Mouse (Mus musculus) neural tube, embryonic 13.5 days (tissue): ENCODE measurements around the gene Otulin. TPM values are rescaled to one million over a fixed set of nuclear protein-coding genes. Genes with fewer than 3 reads are reported as not detected.

Source experiments
- ATAC-seq: fragments of 200-750 bp; cut with Nextera tagmentation; 2 replicates; pipeline ENCODE4 v1.8.0; 2017; ENCODE audit warnings: low read depth, mild to moderate bottlenecking, moderate TSS enrichment, moderate library complexity
- H3K27ac ChIP-seq: fragments of 300-500 bp; sonication (generic); replicated peaks from 2 replicates; pipeline ENCODE4 v1.5.1; 2015; ENCODE audit warnings: moderate library complexity, mild to moderate bottlenecking, inconsistent platforms
- H3K27me3 ChIP-seq: fragments of 300-500 bp; sonication (generic); 2 replicates; pipeline ENCODE4 v1.6.1; 2015; ENCODE audit warnings: mild to moderate bottlenecking, inconsistent platforms
- H3K36me3 ChIP-seq: fragments of 300-500 bp; sonication (generic); 2 replicates; pipeline ENCODE4 v1.6.1; 2015; ENCODE audit warnings: mild to moderate bottlenecking, inconsistent platforms
- H3K4me1 ChIP-seq: fragments of 300-500 bp; sonication (generic); replicated peaks from 2 replicates; pipeline ENCODE4 v1.6.1; 2015; ENCODE audit warnings: inconsistent platforms
- H3K4me2 ChIP-seq: fragments of 300-500 bp; sonication (generic); 2 replicates; pipeline ENCODE4 v1.6.1; 2015; ENCODE audit warnings: inconsistent platforms, mild to moderate bottlenecking, moderate library complexity
- H3K4me3 ChIP-seq: fragments of 300-500 bp; sonication (generic); 2 replicates; pipeline ENCODE4 v1.5.1; 2015; ENCODE audit warnings: mild to moderate bottlenecking, inconsistent platforms
- H3K9ac ChIP-seq: fragments of 300-500 bp; sonication (generic); 2 replicates; pipeline ENCODE4 v1.6.1; 2015; ENCODE audit warnings: moderate library complexity, mild to moderate bottlenecking, inconsistent platforms
- H3K9me3 ChIP-seq: fragments of 300-500 bp; sonication (generic); 2 replicates; pipeline ENCODE4 v1.6.1; 2016; ENCODE audit warnings: inconsistent platforms
- WGBS: fragments of 180-500 bp; shearing (Covaris S2); methylation state at CpG from one replicate; pipeline ENCODE4 v1.1.7; 2015; 5-methylcytosine and 5-hydroxymethylcytosine counted together
- polyA plus RNA-seq: library from polyadenylated mRNA; unstranded; fragments of >200 nt; fragmentation: Nextera tagmentation; extraction: Ambion mirVana; gene quantifications from 2 replicates; pipeline ENCODE4 v1.2.1, GENCODE M21; 2015

Gene Otulin
- polyA plus RNA-seq, 1 experiment from 2014 or later, result 31.7 TPM

DNA sequence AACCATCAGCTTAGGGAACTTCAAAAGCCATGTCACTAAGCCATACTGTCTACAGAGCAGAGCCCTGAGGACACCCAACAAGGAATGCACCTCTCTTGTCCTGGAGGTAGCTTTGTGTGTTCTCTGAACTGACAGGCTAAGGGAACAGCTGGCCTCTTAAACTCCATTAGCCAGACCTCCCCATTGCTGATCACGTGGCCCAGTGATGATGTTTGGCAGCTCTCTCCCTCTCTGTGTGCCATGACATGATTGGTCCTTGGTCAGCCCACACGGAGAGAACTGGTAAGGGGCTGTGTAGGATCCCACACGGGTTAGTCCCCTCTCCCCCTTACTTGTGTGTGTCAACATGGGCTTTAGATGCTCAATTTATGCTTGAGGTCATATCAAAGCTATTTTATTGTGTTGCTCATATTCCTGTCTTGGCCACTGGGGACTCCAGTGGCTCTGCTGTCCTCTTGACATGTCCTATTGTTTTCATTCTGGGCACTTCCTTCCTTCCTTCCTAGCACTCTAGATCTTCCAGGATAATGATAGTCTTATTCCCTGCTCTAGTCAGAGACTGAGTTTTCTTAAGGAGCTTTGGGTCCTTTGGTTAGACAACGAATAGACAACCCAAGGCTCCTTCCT, 44.9 kb downstream of the Otulin start:
- Histone ChIP-seq H3K27ac (no peak overlapping the region), H3K36me3 (peaks cover 32% of the 10 kb centered on the region), H3K4me3 (no peak overlapping the region), H3K27me3 (no peaks in the 10 kb centered on the region), H3K9me3 (no peaks in the 10 kb centered on the region), H3K4me2 (no peak overlapping the region), H3K9ac (no peak overlapping the region), H3K4me1 (peaks cover 14% of the 10 kb centered on the region)
- no peak for ATAC-seq
- WGBS, result 79% methylated on average over 4 of the region's 4 CpGs

DNA sequence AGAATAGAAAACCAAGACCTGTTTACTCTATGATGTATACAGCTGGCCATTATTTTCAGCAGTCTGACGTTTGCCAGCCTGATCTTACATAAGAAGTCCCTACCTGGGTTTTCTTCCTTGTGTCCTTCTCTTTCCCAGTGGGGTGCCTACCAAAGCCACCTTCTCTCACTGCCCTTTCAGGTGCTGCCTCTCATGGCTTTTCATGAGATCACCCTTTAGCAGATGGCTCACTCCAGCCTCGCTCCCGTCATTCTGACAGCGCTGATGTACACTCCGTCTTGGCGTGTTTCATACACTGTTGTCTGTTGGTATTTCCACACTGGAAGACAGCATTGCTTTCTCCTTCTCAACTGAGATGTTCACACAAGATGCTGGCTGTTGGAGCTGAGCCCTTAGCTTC, 46.9 kb downstream of the Otulin start:
- no peaks in the 10 kb centered on the region for H3K9me3 ChIP-seq
- ATAC-seq, result no peak
- no peak overlapping the region for H3K4me3 ChIP-seq
- no peak overlapping the region for H3K27ac ChIP-seq
- H3K9ac ChIP-seq, result no peak overlapping the region
- no peak overlapping the region for H3K4me2 ChIP-seq
- H3K27me3 ChIP-seq, result no peaks in the 10 kb centered on the region
- WGBS, result 97% methylated on average over 6 of the region's 6 CpGs
- H3K4me1 ChIP-seq, result peaks cover 14% of the 10 kb centered on the region
- peaks cover 16% of the 10 kb centered on the region for H3K36me3 ChIP-seq

DNA sequence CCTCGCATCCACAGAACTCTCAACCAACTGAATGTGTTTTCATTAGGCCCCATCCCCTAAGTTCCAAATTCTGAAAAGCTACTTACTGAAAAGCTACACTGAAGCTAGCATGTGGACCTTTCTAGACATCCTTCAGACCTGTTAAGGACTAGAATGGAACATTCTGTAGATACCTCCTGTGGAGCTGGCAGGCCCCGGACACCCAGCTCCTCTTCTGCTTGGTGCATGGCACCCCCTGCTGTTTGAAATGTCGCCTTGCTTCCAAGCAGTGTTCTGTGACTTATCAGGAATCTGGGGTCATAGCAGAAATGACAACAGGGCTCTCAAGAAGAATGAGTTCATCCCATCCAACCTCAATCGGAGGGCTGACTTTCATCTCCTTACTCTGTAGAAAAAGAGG, 47.5 kb downstream of the Otulin start:
- H3K4me1 ChIP-seq, result peaks cover 14% of the 10 kb centered on the region
- H3K27ac ChIP-seq, result no peak overlapping the region
- H3K36me3 ChIP-seq, result peaks cover 19% of the 10 kb centered on the region
- H3K4me2 ChIP-seq, result no peak overlapping the region
- H3K9me3 ChIP-seq, result no peaks in the 10 kb centered on the region
- WGBS, result 84% methylated on average over 4 of the region's 4 CpGs
- H3K27me3 ChIP-seq, result no peaks in the 10 kb centered on the region
- no peak overlapping the region for H3K4me3 ChIP-seq
- no peak overlapping the region for H3K9ac ChIP-seq
- ATAC-seq, result no peak

DNA sequence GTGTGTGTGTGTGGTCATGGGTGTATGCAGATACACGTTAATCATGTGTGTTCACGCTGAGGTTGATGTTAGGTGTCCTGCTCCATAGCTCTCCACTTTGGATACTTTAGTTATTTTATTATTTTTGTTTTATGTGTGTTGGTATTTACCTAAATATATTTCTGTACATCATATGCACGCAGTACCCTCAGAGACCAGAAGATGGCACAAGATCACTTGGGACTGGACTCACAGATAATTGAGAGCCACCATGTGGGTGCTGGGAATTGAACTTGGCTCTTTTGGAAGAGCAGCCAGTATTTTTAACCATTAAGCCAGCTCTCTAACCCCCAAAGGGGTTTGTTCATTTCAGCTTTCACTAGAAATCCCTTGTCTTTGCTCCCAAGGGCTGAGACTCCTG, 48.1 kb downstream of the Otulin start:
- no peak for ATAC-seq

DNA sequence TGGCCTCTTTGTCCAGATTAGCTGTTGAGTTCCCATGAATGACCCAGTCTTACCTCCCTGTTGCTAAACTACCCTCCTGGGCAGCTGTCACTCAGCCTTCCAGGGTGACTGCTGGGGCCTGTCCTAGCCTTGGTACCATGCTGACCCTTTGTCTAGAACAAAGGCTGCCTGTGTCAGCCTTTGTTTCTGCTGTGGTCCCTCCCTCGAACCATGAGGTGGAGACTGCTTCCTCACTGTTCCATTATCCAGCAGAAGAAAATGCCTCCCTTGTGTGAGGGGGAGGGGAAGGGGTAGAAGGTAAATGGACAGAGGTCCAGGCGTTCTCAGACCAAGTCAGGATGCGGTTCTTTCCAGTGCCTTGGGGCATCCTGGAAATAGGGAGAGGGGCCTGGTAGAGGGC, 48.9 kb downstream of the Otulin start:
- Histone ChIP-seq H3K4me2 (no peak overlapping the region), H3K9me3 (no peaks in the 10 kb centered on the region), H3K27me3 (no peaks in the 10 kb centered on the region), H3K27ac (0 out of 2 replicates have a peak overlapping the region, but pooled peaks have one; percentile 9), H3K9ac (no peak overlapping the region), H3K36me3 (peaks cover 22% of the 10 kb centered on the region), H3K4me1 (peaks cover 14% of the 10 kb centered on the region), H3K4me3 (no peak overlapping the region)
- ATAC-seq, result no peak; the same call in 1 of the 2 replicates
- WGBS, result 13% methylated on average over 3 of the region's 3 CpGs

More for the DNA sequence above, 48.1 kb downstream of the Otulin start:
- 88% methylated on average over 3 of the region's 3 CpGs for WGBS
- peaks cover 22% of the 10 kb centered on the region for H3K36me3 ChIP-seq
- H3K27me3 ChIP-seq, result no peaks in the 10 kb centered on the region
- no peaks in the 10 kb centered on the region for H3K9me3 ChIP-seq
- H3K4me1 ChIP-seq, result peaks cover 14% of the 10 kb centered on the region
- no peak overlapping the region for H3K4me3 ChIP-seq
- no peak overlapping the region for H3K4me2 ChIP-seq
- H3K9ac ChIP-seq, result no peak overlapping the region
- no peak overlapping the region for H3K27ac ChIP-seq

DNA sequence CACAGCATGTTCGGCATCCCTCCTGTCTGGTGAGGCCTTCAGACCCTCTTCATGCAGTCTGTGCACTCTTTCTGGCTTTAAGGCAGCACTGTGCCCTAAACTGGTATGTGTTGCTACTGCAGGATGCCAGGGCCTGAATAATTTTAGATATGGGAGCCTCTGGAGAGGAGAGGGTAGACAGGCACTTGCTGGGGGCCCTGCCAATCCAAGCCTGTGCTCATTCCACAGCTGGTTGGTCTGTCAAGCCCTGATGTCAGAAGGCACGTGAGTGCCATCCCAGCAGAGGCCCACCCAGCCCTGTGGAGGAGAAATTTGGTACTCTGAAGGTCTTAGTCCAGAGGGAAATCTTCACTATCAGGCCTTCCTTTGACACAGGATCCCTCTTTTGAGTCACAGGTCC, 49.7 kb downstream of the Otulin start:
- H3K9me3 ChIP-seq, result no peaks in the 10 kb centered on the region
- H3K27ac ChIP-seq, result no peak overlapping the region
- H3K36me3 ChIP-seq, result peaks cover 22% of the 10 kb centered on the region
- WGBS, result 87% methylated on average over 2 of the region's 2 CpGs
- H3K27me3 ChIP-seq, result no peaks in the 10 kb centered on the region
- H3K4me1 ChIP-seq, result peaks cover 14% of the 10 kb centered on the region
- no peak overlapping the region for H3K4me3 ChIP-seq
- no peak overlapping the region for H3K4me2 ChIP-seq
- ATAC-seq, result no peak
- H3K9ac ChIP-seq, result no peak overlapping the region

DNA sequence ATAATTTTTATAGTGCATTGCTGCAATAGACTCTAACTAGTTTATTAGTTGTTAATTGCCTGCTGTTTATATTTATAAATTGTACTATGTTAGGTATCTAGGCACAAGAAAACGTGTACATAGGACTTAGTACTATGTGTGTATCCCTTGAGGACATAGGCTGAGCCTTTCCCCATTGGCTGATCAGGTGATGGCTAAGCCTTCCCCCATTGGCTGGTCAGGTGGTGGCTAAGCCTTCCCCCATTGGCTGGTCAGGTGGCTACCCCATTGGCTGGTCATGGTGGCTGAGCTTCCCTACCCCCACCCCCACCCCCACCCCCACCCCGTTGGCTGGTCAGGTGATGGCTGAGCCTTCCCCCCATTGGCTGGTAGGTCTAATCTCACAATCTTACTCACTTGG, 50.6 kb downstream of the Otulin start:
- no peak overlapping the region for H3K4me3 ChIP-seq
- H3K4me2 ChIP-seq, result no peak overlapping the region
- ATAC-seq, result no peak
- H3K27ac ChIP-seq, result no peak overlapping the region
- peaks cover 16% of the 10 kb centered on the region for H3K36me3 ChIP-seq
- WGBS, result 87% methylated on average over 2 of the region's 2 CpGs
- no peaks in the 10 kb centered on the region for H3K9me3 ChIP-seq
- no peak overlapping the region for H3K9ac ChIP-seq
- H3K27me3 ChIP-seq, result no peaks in the 10 kb centered on the region
- H3K4me1 ChIP-seq, result peaks cover 17% of the 10 kb centered on the region

DNA sequence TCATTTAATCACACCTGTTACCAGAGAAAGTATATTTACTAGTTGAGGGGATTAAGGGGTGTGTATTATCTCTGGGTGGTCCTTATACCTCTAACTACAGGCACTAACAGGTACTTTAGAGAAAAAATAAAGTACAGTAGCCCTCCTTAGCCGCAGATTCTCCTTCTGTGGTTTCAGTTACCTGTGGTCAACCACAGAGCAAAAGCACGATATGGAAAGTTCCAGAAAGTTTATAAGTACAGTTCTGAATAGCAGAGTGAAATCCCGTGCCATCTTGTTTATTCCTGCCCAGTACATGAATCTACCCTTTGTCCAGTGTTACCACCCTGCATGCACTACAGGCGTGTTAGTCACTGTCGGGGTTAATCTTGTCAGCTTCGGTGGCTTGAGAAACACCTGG, 51.6 kb downstream of the Otulin start:
- ATAC-seq, result no peak
- H3K9ac ChIP-seq, result no peak overlapping the region

DNA sequence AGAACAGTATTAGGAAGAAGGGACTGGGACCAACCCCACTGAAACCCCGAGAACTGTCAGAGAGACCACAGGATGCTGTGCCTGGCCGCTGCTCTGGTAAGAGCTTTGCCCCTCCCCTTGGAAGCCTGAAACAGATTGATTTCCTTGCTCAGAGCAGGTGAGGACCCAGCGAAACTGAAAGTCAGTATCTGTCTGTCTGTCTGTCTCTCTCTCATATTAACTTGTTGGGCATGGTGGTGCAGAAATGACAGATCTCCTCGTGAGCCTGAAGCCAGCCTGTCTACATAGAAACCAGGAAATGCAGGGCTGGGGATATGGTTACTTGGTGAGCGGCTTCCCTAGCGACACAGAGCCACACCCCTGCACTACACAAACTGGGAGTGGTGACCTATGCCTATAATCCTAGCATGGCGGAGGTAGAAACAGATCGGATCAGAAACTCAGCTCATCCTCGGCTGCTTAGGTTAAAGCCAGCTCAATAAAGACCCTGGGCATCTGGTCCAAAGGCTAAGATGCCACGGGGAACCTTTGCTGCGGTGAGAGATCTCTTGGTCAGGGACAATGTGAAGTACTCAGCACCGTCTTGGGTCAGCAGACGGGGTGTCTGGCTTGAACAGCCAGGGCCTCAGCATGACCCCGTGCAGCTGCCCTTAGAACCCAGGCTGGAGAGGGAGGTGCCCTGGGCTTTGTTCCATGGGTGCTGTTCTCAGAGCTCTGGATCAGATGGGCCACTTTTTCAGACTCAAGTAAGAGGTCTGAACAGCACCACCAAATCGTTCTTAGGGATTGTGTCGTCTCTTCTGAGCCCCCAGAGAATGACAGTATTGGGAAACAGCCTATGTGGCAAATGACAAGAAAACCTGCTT, 52.3 kb downstream of the Otulin start:
- H3K27me3 ChIP-seq, result no peaks in the 10 kb centered on the region
- no peaks in the 10 kb centered on the region for H3K9me3 ChIP-seq
- H3K4me3 ChIP-seq, result no peak overlapping the region
- H3K4me2 ChIP-seq, result no peak overlapping the region
- no peak overlapping the region for H3K9ac ChIP-seq
- peaks cover 17% of the 10 kb centered on the region for H3K4me1 ChIP-seq
- ATAC-seq, result no peak
- peaks cover 11% of the 10 kb centered on the region for H3K36me3 ChIP-seq
- H3K27ac ChIP-seq, result no peak overlapping the region
- 85% methylated on average over 16 of the region's 16 CpGs for WGBS

More for the DNA sequence above, 51.6 kb downstream of the Otulin start:
- Histone ChIP-seq H3K4me2 (no peak overlapping the region), H3K9me3 (no peaks in the 10 kb centered on the region), H3K27me3 (no peaks in the 10 kb centered on the region), H3K4me1 (peaks cover 17% of the 10 kb centered on the region), H3K36me3 (peaks cover 13% of the 10 kb centered on the region), H3K27ac (no peak overlapping the region), H3K4me3 (no peak overlapping the region)
- 93% methylated on average over 6 of the region's 6 CpGs for WGBS

DNA sequence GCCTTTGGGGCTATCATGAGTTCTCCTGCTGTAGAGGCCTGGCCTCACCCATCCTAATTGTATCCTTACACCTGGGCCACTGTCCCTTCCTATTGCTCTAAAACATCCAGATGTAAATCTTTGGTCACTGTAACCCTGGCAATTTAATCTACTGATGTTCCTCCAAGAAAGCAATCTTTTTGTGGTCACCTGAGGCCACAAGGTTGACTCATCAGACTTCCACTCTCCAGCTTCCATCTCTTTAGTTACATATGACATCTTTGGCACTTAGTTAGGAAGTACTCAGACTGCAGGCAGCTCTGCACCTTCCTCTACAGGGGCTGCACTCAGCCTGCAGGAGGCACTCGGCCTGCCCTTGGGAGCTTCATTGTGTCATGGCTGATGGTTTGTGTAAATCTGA, 53.6 kb downstream of the Otulin start:
- H3K36me3 ChIP-seq, result peaks cover 23% of the 10 kb centered on the region
- H3K9ac ChIP-seq, result no peak overlapping the region
- 70% methylated on average over 1 of the region's 1 CpGs for WGBS
- H3K4me1 ChIP-seq, result peaks cover 15% of the 10 kb centered on the region
- no peak overlapping the region for H3K4me3 ChIP-seq
- H3K27ac ChIP-seq, result no peak overlapping the region
- H3K9me3 ChIP-seq, result no peaks in the 10 kb centered on the region
- no peak overlapping the region for H3K4me2 ChIP-seq
- no peaks in the 10 kb centered on the region for H3K27me3 ChIP-seq
- no peak for ATAC-seq

DNA sequence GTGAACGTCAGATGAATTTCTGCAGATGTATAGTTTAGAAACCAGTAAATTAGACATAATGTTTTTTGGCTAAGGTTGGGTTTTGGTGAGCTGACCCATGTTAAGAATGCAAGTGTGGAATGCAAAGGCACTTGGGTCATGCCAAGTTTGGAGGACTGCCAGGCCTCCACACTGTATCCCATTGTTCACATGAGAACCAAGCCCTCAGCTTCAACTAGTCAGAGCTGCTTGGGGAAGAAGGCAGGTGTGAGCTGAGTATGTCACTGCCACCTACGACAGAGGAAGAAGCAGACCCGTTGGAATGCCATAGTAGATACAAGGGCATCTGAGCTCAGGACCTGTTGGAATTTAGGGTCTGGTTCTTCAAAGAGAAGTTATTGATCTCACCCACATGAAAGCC, 54.6 kb downstream of the Otulin start:
- H3K4me3 ChIP-seq, result no peak overlapping the region
- 82% methylated on average over 3 of the region's 3 CpGs for WGBS
- H3K9ac ChIP-seq, result no peak overlapping the region
- H3K4me2 ChIP-seq, result no peak overlapping the region
- H3K4me1 ChIP-seq, result peaks cover 5% of the 10 kb centered on the region; the same call in 1 of the 2 replicates
- H3K27me3 ChIP-seq, result no peaks in the 10 kb centered on the region
- H3K36me3 ChIP-seq, result peaks cover 31% of the 10 kb centered on the region
- peak; percentile 41; the same call in 1 of the 2 replicates for ATAC-seq
- no peak overlapping the region for H3K27ac ChIP-seq
- no peaks in the 10 kb centered on the region for H3K9me3 ChIP-seq

DNA sequence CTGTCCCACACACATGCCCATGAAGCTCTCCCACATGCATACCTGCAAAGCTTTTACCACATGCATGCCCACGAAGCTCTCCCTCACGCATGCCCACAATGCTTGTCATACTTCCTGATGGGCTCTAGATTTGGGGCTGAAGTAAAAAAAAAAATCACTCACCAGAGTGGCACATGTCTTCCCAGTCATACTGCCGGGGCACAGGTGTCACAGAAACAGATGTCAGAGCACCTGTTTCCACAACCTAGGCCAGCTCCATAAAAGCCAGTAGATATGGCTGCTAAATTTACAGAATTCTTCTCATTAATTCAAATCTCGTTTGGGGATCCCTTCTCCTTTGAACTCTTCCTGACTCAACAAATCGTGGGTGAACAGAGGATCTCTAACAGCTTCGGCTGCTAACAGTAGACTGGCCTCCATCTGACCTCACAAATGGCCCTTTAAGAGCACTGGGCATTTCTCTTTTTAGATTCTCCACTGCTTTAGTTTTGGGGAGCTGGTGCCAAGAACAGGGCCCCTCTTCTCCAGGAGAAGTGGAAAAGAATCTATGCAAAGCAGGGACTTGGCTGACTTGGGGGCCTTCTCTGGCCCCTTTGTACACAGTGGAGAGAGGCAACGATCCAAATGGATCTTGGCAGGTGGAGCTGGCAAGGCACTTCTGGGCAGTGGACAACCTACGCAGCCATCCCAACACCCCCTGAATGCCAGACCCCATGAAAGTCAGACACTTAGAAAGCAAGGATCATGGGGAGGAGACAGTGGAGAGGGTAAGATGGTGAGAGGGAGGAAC, 55.3 kb downstream of the Otulin start:
- peak; percentile 51; the same call in 1 of the 2 replicates for ATAC-seq
- H3K4me1 ChIP-seq, result peaks cover 3% of the 10 kb centered on the region; the same call in 1 of the 2 replicates
- H3K4me2 ChIP-seq, result no peak overlapping the region
- peak overlapping the region; percentile 15 for H3K27ac ChIP-seq
- WGBS, result 74% methylated on average over 8 of the region's 8 CpGs
- H3K9me3 ChIP-seq, result no peaks in the 10 kb centered on the region
- H3K9ac ChIP-seq, result no peak overlapping the region
- no peaks in the 10 kb centered on the region for H3K27me3 ChIP-seq
- H3K36me3 ChIP-seq, result peaks cover 35% of the 10 kb centered on the region
- no peak overlapping the region for H3K4me3 ChIP-seq
